Mouse (Mus musculus): ENCODE measurements around the gene Hdac1.

- TF ChIP-seq CHD2 (IDR thresholded peaks at IDR 0.05; ENCODE audit: low read depth, low read length), result no peak
- no peak for TF ChIP-seq ZC3H11A (IDR thresholded peaks at IDR 0.05; ENCODE audit: borderline replicate concordance, low read depth, low read length)
- TF ChIP-seq HCFC1 (IDR thresholded peaks at IDR 0.05; ENCODE audit: borderline replicate concordance, insufficient read depth, low read length), result no peak
Observed at GRCm38 (mm10) chr4:129500607-129501566, 41.6 kb downstream of the Hdac1 start.

All from ES-E14 (cell line).